Mouse (Mus musculus) MEL (cell line): ENCODE data around the gene Fbln2.

ENCODE experiments used
- CTCF ChIP-seq, 3 experiments: IDR thresholded peaks in 2 of 3; conservative IDR thresholded peaks in 1 of 3; 2 replicates each; pipeline ENCODE4 v1.5.1; 2011 to 2012; ENCODE audit warnings: low read length in 3 of 3, low read depth in 2 of 3, mild to moderate bottlenecking in 2 of 3, improper control_type of control experiment in 1 of 3, inconsistent platforms in 1 of 3, mixed read lengths in 1 of 3, moderate library complexity in 1 of 3; ENCODE audit not compliant: control insufficient read depth in 1 of 3, insufficient read depth in 1 of 3, poor library complexity in 1 of 3, severe bottlenecking in 1 of 3
- HCFC1 ChIP-seq: IDR thresholded peaks from 2 replicates; pipeline ENCODE4 v1.6.1; 2012; ENCODE audit warnings: low read depth, mild to moderate bottlenecking, inconsistent platforms, low read length, improper control_type of control experiment, moderate library complexity
- MAZ ChIP-seq: IDR thresholded peaks from 2 replicates; pipeline ENCODE4 v1.6.1; 2012; ENCODE audit warnings: low read depth, mild to moderate bottlenecking, inconsistent platforms, low read length, improper control_type of control experiment
- MYC ChIP-seq: IDR thresholded peaks from 2 replicates; pipeline ENCODE4 v1.6.1; 2011; ENCODE audit warnings: low read depth, mild to moderate bottlenecking, low read length, improper control_type of control experiment, moderate library complexity
- POLR2A ChIP-seq, 2 experiments: IDR thresholded peaks; 2 replicates each; pipeline ENCODE4 v1.6.1; 2011 to 2012; ENCODE audit warnings: low read length in 2 of 2, mild to moderate bottlenecking in 2 of 2, control low read depth in 1 of 2, improper control_type of control experiment in 1 of 2, low read depth in 1 of 2, moderate library complexity in 1 of 2; ENCODE audit not compliant: control insufficient read depth in 1 of 2, insufficient read depth in 1 of 2, poor library complexity in 1 of 2
- USF2 ChIP-seq, 2 experiments: IDR thresholded peaks; 2 replicates each; pipeline ENCODE4 v1.6.1; 2011 to 2012; ENCODE audit warnings: improper control_type of control experiment in 2 of 2, low read length in 2 of 2, borderline replicate concordance in 1 of 2, inconsistent platforms in 1 of 2, low read depth in 1 of 2, mild to moderate bottlenecking in 1 of 2; ENCODE audit not compliant: insufficient read depth in 1 of 2

DNA sequence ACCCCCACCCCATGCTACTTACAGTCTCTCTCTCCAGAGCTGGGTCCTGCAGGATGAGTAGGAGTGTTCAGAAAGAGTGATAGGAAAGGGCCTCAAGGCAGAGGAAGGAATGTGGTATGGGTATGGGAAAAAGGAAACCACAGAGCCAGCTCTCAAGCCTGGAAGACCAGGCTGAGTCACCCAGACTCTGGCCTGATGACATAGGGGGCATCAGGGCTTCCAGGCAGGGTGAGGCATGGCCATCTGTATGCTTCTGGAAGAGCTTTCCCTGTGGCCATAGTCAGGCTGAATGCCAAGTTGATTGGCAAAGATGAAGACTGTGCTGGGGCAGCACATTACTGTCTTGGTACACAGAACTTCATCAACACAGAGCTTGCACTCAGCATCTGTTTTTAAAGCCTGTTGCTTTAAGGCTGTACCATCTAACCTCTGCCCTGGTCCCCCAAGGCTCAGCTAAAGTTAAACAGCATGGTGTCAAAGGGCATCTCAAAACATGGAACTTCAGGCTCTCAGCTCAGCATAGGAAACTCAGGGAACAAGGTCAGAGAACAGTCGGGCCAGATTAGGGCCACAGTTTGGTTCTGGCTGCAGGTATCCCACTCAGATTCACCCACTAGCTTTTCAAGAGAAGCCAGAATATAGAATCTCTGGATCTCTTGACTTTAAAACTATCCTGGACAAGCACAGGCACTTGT lies 19.3 kb upstream of the Fbln2 start:
- TF ChIP-seq MAZ (no peak), USF2 (IDR thresholded peaks at IDR 0.05; ENCODE audit: borderline replicate concordance in 1 of 2, insufficient read depth in 1 of 2, low read depth in 1 of 2, low read length in 2 of 2) (no peak), POLR2A (IDR thresholded peaks at IDR 0.05; ENCODE audit: control insufficient read depth in 1 of 2, insufficient read depth in 1 of 2, low read depth in 1 of 2, low read length in 2 of 2, poor library complexity in 1 of 2) (no peak), MYC (no peak), HCFC1 (no peak), CTCF (IDR thresholded peaks at IDR 0.05 in 2 of 3, conservative IDR thresholded peaks at IDR 0.05 in 1 of 3; ENCODE audit: control insufficient read depth in 1 of 3, insufficient read depth in 1 of 3, low read depth in 2 of 3, low read length in 3 of 3, poor library complexity in 1 of 3, severe bottlenecking in 1 of 3) (no peak)
